Mouse (Mus musculus) ovary, adult 18-20 months (tissue): ENCODE results near the gene Gosr1.
"Not testable (repeated sequence)": the region's sequence is repeated elsewhere in the genome, so short reads cannot be mapped to it uniquely, and the experiment has no call there.

Experiments used
- DNase-seq: peaks from one replicate; pipeline ENCODE4 v3.0.0; 2022; ENCODE audit warnings: low spot score, mixed read lengths

Gosr1 gene

GRCm38 (mm10) chr11:76734560-76734959, 28.8 kb downstream of the Gosr1 start:
- no peak for DNase-seq

- no peak for DNase-seq
Measured at GRCm38 (mm10) chr11:76730650-76731049, 32.7 kb downstream of the Gosr1 start.

GRCm38 (mm10) chr11:76728093-76728492, 35.3 kb downstream of the Gosr1 start:
- no peak for DNase-seq

- DNase-seq, result no peak
Measured at GRCm38 (mm10) chr11:76723911-76724310, 39.5 kb downstream of the Gosr1 start.

GRCm38 (mm10) chr11:76717000-76717399, 46.4 kb downstream of the Gosr1 start:
- DNase-seq, result no peak

GRCm38 (mm10) chr11:76709625-76710452, 53.5 kb downstream of the Gosr1 start:
- DNase-seq, result peak; percentile 38

GRCm38 (mm10) chr11:76708881-76709280, 54.5 kb downstream of the Gosr1 start:
- no peak for DNase-seq

- no peak for DNase-seq
Measured at GRCm38 (mm10) chr11:76708066-76708465, 55.3 kb downstream of the Gosr1 start.

GRCm38 (mm10) chr11:76707656-76708055, 55.7 kb downstream of the Gosr1 start:
- no peak for DNase-seq

- no peak for DNase-seq
Measured at GRCm38 (mm10) chr11:76699626-76700025, 63.8 kb downstream of the Gosr1 start.

- DNase-seq, result no peak
Measured at GRCm38 (mm10) chr11:76695810-76696209, 67.6 kb downstream of the Gosr1 start.

GRCm38 (mm10) chr11:76692096-76692495, 71.3 kb downstream of the Gosr1 start:
- no peak for DNase-seq

- DNase-seq, result no peak
Measured at GRCm38 (mm10) chr11:76685604-76686003, 77.8 kb downstream of the Gosr1 start.

GRCm38 (mm10) chr11:76679508-76679907, 83.9 kb downstream of the Gosr1 start, which contains the start of gene Trarg1:
Gene Trarg1, plus strand, starts transcription at chr11:76679808.
- not testable (repeated sequence) for DNase-seq
